Mouse (Mus musculus) midbrain, embryonic 16.5 days (tissue): Measurements from ENCODE around the gene Sumo1. TPM values are rescaled to one million over a fixed set of nuclear protein-coding genes. Genes with fewer than 3 reads are reported as not detected.

Source experiments
- ATAC-seq: fragments of 200-750 bp; cut with Nextera tagmentation; 2 replicates; pipeline ENCODE4 v1.8.0; 2017; ENCODE audit warnings: moderate TSS enrichment
- H3K27ac ChIP-seq: fragments of 300-500 bp; sonication (generic); 2 replicates; pipeline ENCODE4 v1.5.1; 2014; ENCODE audit warnings: mild to moderate bottlenecking, low read length, mixed read lengths
- H3K27me3 ChIP-seq: fragments of 300-500 bp; sonication (generic); 2 replicates; pipeline ENCODE4 v1.6.1; 2014; ENCODE audit warnings: low read depth, low read length, mixed read lengths; ENCODE audit not compliant: control insufficient read depth, insufficient read depth
- H3K36me3 ChIP-seq: fragments of 300-500 bp; sonication (generic); 2 replicates; pipeline ENCODE4 v1.6.1; 2014; ENCODE audit warnings: mild to moderate bottlenecking, low read length, moderate library complexity, mixed read lengths; ENCODE audit not compliant: control insufficient read depth, insufficient read depth
- H3K4me1 ChIP-seq: fragments of 300-500 bp; sonication (generic); 2 replicates; pipeline ENCODE4 v1.6.1; 2014; ENCODE audit warnings: mild to moderate bottlenecking, low read length, mixed read lengths; ENCODE audit not compliant: control insufficient read depth, insufficient read depth
- H3K4me2 ChIP-seq: fragments of 300-500 bp; sonication (generic); 2 replicates; pipeline ENCODE4 v1.6.1; 2014; ENCODE audit warnings: mild to moderate bottlenecking, low read length, mixed read lengths
- H3K4me3 ChIP-seq: fragments of 300-500 bp; sonication (generic); 2 replicates; pipeline ENCODE4 v1.5.1; 2014; ENCODE audit warnings: low read depth, mild to moderate bottlenecking, low read length, moderate library complexity, mixed read lengths
- H3K9ac ChIP-seq: fragments of 300-500 bp; sonication (generic); 2 replicates; pipeline ENCODE4 v1.6.1; 2014; ENCODE audit warnings: low read depth, low read length, mixed read lengths
- H3K9me3 ChIP-seq: fragments of 300-500 bp; sonication (generic); replicated peaks from 2 replicates; pipeline ENCODE4 v1.6.1; 2014; ENCODE audit warnings: mild to moderate bottlenecking, low read length, mixed read lengths; ENCODE audit not compliant: control insufficient read depth, poor library complexity, severe bottlenecking
- WGBS: fragments of 180-500 bp; shearing (Covaris S2); extraction: QIAGEN DNeasy Blood & Tissue Kit; methylation state at CpG from one replicate; pipeline ENCODE4 v1.1.7; 2014; 5-methylcytosine and 5-hydroxymethylcytosine counted together
- polyA plus RNA-seq: library from polyadenylated mRNA; unstranded; fragments of >200 nt; fragmentation: Nextera tagmentation; extraction: Ambion mirVana; gene quantifications from 2 replicates; pipeline ENCODE4 v1.2.1, GENCODE M21; 2015

Sumo1 gene
- polyA plus RNA-seq = 332 and 347 TPM in 2 replicates

GRCm38 (mm10) chr1:59670641-59671168, at the start of gene Sumo1:
TSS of gene Sumo1 (minus strand) at chr1:59670834.
- peak within 1 kb of the TSS; percentile 91 for H3K27ac ChIP-seq
- no peaks in the 10 kb centered on the region for H3K36me3 ChIP-seq
- H3K27me3 ChIP-seq = no peaks in the 10 kb centered on the region
- no peaks in the 10 kb centered on the region for H3K9me3 ChIP-seq
- WGBS = under 1% methylated on average over 32 of the region's 36 CpGs
- ATAC-seq = peak; percentile 98
- peak within 1 kb of the TSS; percentile 96 for H3K9ac ChIP-seq
- H3K4me2 ChIP-seq = peak within 1 kb of the TSS; percentile 85
- H3K4me1 ChIP-seq = peaks cover 25% of the 10 kb centered on the region
- peak within 1 kb of the TSS; percentile 97 for H3K4me3 ChIP-seq

DNA sequence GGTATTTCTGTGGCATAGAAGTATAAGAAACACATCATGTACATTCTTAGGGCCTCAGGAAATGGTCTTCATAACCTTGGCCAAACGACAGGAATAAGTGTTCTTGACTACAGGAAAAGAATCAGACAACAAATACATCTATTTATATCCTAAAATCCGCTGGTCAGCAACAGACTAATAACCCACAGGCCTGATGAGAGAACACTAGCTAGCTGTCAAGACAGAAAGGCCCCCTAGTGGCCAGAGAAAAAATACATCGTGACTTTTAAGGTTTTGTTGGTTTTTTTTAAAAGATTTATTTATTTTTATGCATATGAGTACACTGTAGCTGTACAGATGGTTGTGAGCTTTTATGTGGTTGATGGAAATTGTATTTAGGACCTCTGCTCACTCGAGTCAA, 49.3 kb upstream of the Sumo1 start:
- Histone ChIP-seq H3K27ac (no peak overlapping the region), H3K4me3 (no peak overlapping the region), H3K4me2 (no peak overlapping the region), H3K4me1 (no peaks in the 10 kb centered on the region), H3K9me3 (no peaks in the 10 kb centered on the region), H3K27me3 (no peaks in the 10 kb centered on the region), H3K9ac (no peak overlapping the region), H3K36me3 (0 out of 2 replicates have a peak, but pooled peaks cover 6% of the 10 kb centered on the region)
- no peak for ATAC-seq
- 56% methylated on average over 4 of the region's 4 CpGs for WGBS

DNA sequence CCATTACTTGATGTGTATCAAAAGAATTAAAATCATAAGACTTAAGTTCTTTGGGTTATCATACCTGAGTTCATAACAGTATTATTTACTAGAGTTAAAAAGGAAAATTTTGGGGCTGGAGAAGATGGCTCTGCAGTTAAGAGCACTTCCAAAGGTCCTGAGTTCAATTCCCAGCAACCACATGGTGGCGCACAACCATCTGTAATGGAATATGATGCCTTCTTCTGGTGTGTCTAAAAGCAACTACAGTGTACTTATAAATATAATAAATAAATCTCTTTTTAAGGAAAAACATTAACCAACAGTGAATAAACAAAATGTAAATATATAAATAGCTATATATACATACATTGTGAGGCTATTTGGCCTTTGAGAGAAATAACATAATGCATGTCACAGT, 31.1 kb upstream of the Sumo1 start:
- no peak for ATAC-seq
- no peak overlapping the region for H3K4me3 ChIP-seq
- no peaks in the 10 kb centered on the region for H3K27me3 ChIP-seq
- no peak overlapping the region for H3K27ac ChIP-seq
- H3K4me2 ChIP-seq = no peak overlapping the region
- 95% methylated on average over 1 of the region's 1 CpGs for WGBS
- H3K9me3 ChIP-seq = no peaks in the 10 kb centered on the region
- no peak overlapping the region for H3K9ac ChIP-seq
- peaks cover 38% of the 10 kb centered on the region for H3K36me3 ChIP-seq
- H3K4me1 ChIP-seq = no peaks in the 10 kb centered on the region

GRCm38 (mm10) chr1:59698207-59698606, 27.6 kb upstream of the Sumo1 start:
- no peak for ATAC-seq
- Histone ChIP-seq H3K27ac (no peak overlapping the region), H3K4me2 (no peak overlapping the region), H3K27me3 (no peaks in the 10 kb centered on the region), H3K9ac (no peak overlapping the region), H3K9me3 (no peaks in the 10 kb centered on the region), H3K4me3 (no peak overlapping the region), H3K36me3 (peaks cover 41% of the 10 kb centered on the region), H3K4me1 (no peaks in the 10 kb centered on the region)
- 96% methylated on average over 3 of the region's 3 CpGs for WGBS

GRCm38 (mm10) chr1:59697751-59698150, 27.1 kb upstream of the Sumo1 start:
- H3K36me3 ChIP-seq = peaks cover 41% of the 10 kb centered on the region
- H3K27ac ChIP-seq = no peak overlapping the region
- no peak overlapping the region for H3K4me2 ChIP-seq
- no peak overlapping the region for H3K9ac ChIP-seq
- H3K9me3 ChIP-seq = no peaks in the 10 kb centered on the region
- H3K4me1 ChIP-seq = no peaks in the 10 kb centered on the region
- WGBS = 90% methylated on average over 5 of the region's 5 CpGs
- no peak overlapping the region for H3K4me3 ChIP-seq
- no peaks in the 10 kb centered on the region for H3K27me3 ChIP-seq
- no peak for ATAC-seq

- Histone ChIP-seq H3K27me3 (no peaks in the 10 kb centered on the region), H3K27ac (no peak overlapping the region), H3K9me3 (no peaks in the 10 kb centered on the region), H3K4me1 (peaks cover 17% of the 10 kb centered on the region), H3K4me3 (no peak overlapping the region), H3K9ac (no peak overlapping the region), H3K4me2 (no peak overlapping the region), H3K36me3 (peaks cover 14% of the 10 kb centered on the region)
- 96% methylated on average over 5 of the region's 5 CpGs for WGBS
- ATAC-seq = no peak
These were observed 19.8 kb upstream of the Sumo1 start for GRCm38 (mm10) chr1:59690467-59690866.

DNA sequence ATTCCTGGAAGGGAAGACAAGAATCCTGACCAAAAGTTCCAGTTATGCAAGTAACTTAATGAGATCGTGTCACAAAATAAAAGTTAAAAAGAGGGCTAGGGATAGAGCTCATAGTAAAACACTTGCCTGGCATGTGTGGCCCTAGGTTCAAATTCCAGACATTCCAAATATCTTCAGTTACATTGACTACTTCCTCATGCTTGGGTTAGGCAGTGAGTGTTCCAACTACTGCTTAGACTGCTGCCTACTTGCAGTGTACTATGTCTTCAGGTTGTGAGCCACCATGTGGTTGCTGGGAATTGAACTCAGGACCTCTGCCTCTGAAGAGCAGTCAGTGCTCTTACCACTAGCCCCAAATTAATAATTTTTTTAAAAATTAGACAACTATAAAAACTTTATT, 16.9 kb upstream of the Sumo1 start:
- H3K4me1 ChIP-seq = peaks cover 19% of the 10 kb centered on the region
- 80% methylated on average over 1 of the region's 1 CpGs for WGBS
- no peak for ATAC-seq

GRCm38 (mm10) chr1:59684819-59685755, 14.5 kb upstream of the Sumo1 start, which contains the start of gene Nop58:
TSS of gene Nop58 (plus strand) at chr1:59684971.
- peak; percentile 98 for ATAC-seq
- peak within 1 kb of the TSS; percentile 97 for H3K4me2 ChIP-seq
- H3K27ac ChIP-seq = peak within 1 kb of the TSS; percentile 83
- H3K9ac ChIP-seq = peak within 1 kb of the TSS; percentile 70
- peak within 1 kb of the TSS; percentile 73 for H3K4me3 ChIP-seq
- WGBS = under 1% methylated on average over 49 of the region's 49 CpGs
- no peaks in the 10 kb centered on the region for H3K36me3 ChIP-seq
- no peaks in the 10 kb centered on the region for H3K9me3 ChIP-seq
- peaks cover 19% of the 10 kb centered on the region for H3K4me1 ChIP-seq
- H3K27me3 ChIP-seq = no peaks in the 10 kb centered on the region; the same call in 1 of the 2 replicates

More for the DNA sequence above, 16.9 kb upstream of the Sumo1 start:
- Histone ChIP-seq H3K36me3 (0 out of 2 replicates have a peak, but pooled peaks cover 4% of the 10 kb centered on the region), H3K4me2 (no peak overlapping the region), H3K4me3 (no peak overlapping the region), H3K9ac (no peak overlapping the region), H3K27ac (no peak overlapping the region), H3K27me3 (no peaks in the 10 kb centered on the region), H3K9me3 (no peaks in the 10 kb centered on the region)
